Mouse (Mus musculus) macrophage (primary cell): ENCODE data around the gene Lin54. TPM values are rescaled to one million over a fixed set of nuclear protein-coding genes. Genes with fewer than 3 reads are reported as not detected.
A peak's percentile ranks its signal among the peaks of the same experiment; 100 is the strongest.
"Not testable (repeated sequence)": the region's sequence is repeated elsewhere in the genome, so short reads cannot be mapped to it uniquely, and the experiment has no call there.

Experiments
- H3K27ac ChIP-seq: fragments of 350-480 bp; formaldehyde crosslinking; 2 replicates; pipeline ENCODE4 v1.9.0; 2021
- H3K36me3 ChIP-seq: fragments of 350-480 bp; formaldehyde crosslinking; 2 replicates; pipeline ENCODE4 v1.9.0; 2021; ENCODE audit errors: inconsistent target
- H3K4me3 ChIP-seq: fragments of 350-480 bp; formaldehyde crosslinking; 2 replicates; pipeline ENCODE4 v1.9.0; 2021; ENCODE audit errors: inconsistent target
- H3K79me2 ChIP-seq: fragments of 350-480 bp; formaldehyde crosslinking; 2 replicates; pipeline ENCODE4 v1.9.0; 2021; ENCODE audit errors: inconsistent target
- WGBS: methylation state at CpG from one replicate; pipeline ENCODE4 v1.1.7; 2026; ENCODE audit warnings: inconsistent platforms; ENCODE audit not compliant: missing documents; 5-methylcytosine and 5-hydroxymethylcytosine counted together
- polyA plus RNA-seq: library from polyadenylated mRNA; stranded (reverse); fragments of 250-400 nt; gene quantifications from 3 replicates; pipeline ENCODE4 v1.2.4, GENCODE M21; 2018; ENCODE audit warnings: inconsistent platforms

Lin54 gene
- polyA plus RNA-seq, 1 experiment from 2014 or later = 11.2 TPM

- Histone ChIP-seq H3K36me3 (peaks cover 12% of the 10 kb centered on the region; the same call in 1 of the 2 replicates), H3K79me2 (peaks cover 22% of the 10 kb centered on the region; the same call in 1 of the 2 replicates), H3K27ac (no peak overlapping the region), H3K4me3 (no peak overlapping the region)
- WGBS = 100% methylated on average over 2 of the region's 2 CpGs
Measured at GRCm38 (mm10) chr5:100462374-100462773, 38.1 kb downstream of the Lin54 start.

GRCm38 (mm10) chr5:100461526-100461925, 38.9 kb downstream of the Lin54 start:
- Histone ChIP-seq H3K4me3 (no peak overlapping the region), H3K36me3 (peaks cover 12% of the 10 kb centered on the region; the same call in 1 of the 2 replicates), H3K79me2 (peaks cover 22% of the 10 kb centered on the region; the same call in 1 of the 2 replicates), H3K27ac (no peak overlapping the region)
- WGBS = 92% methylated on average over 9 of the region's 9 CpGs

- WGBS = 91% methylated on average over 5 of the region's 5 CpGs
- H3K36me3 ChIP-seq = peaks cover 12% of the 10 kb centered on the region; the same call in 1 of the 2 replicates
- H3K27ac ChIP-seq = no peak overlapping the region
- H3K79me2 ChIP-seq = peaks cover 13% of the 10 kb centered on the region; the same call in 1 of the 2 replicates
- no peak overlapping the region for H3K4me3 ChIP-seq
Measured at GRCm38 (mm10) chr5:100459468-100459867, 41.0 kb downstream of the Lin54 start.

GRCm38 (mm10) chr5:100451871-100452270, 48.6 kb downstream of the Lin54 start:
- no peak overlapping the region for H3K4me3 ChIP-seq
- H3K27ac ChIP-seq = no peak overlapping the region
- WGBS = 100% methylated on average over 2 of the region's 2 CpGs
- peaks cover 51% of the 10 kb centered on the region for H3K36me3 ChIP-seq
- no peaks in the 10 kb centered on the region for H3K79me2 ChIP-seq

- Histone ChIP-seq H3K36me3 (no peaks in the 10 kb centered on the region; the same call in 1 of the 2 replicates), H3K4me3 (no peak overlapping the region), H3K27ac (no peak overlapping the region), H3K79me2 (no peaks in the 10 kb centered on the region)
- over 99% methylated on average over 13 of the region's 14 CpGs for WGBS
Measured at GRCm38 (mm10) chr5:100438796-100439195, 61.6 kb downstream of the Lin54 start.

- 92% methylated on average over 5 of the region's 5 CpGs for WGBS
- H3K27ac ChIP-seq = no peak overlapping the region
- H3K4me3 ChIP-seq = no peak overlapping the region
- no peaks in the 10 kb centered on the region for H3K36me3 ChIP-seq
- no peaks in the 10 kb centered on the region for H3K79me2 ChIP-seq
Measured at GRCm38 (mm10) chr5:100437917-100438316, 62.5 kb downstream of the Lin54 start.

GRCm38 (mm10) chr5:100437086-100437485, 63.4 kb downstream of the Lin54 start:
- Histone ChIP-seq H3K79me2 (no peaks in the 10 kb centered on the region), H3K4me3 (no peak overlapping the region), H3K27ac (no peak overlapping the region), H3K36me3 (no peaks in the 10 kb centered on the region)
- 97% methylated on average over 4 of the region's 4 CpGs for WGBS

- H3K36me3 ChIP-seq = peaks cover 12% of the 10 kb centered on the region; the same call in 1 of the 2 replicates
- no peak overlapping the region for H3K27ac ChIP-seq
- H3K79me2 ChIP-seq = peaks cover 33% of the 10 kb centered on the region
- WGBS = 72% methylated on average over 2 of the region's 2 CpGs
- no peak overlapping the region for H3K4me3 ChIP-seq
Measured at GRCm38 (mm10) chr5:100430966-100431365, 69.5 kb downstream of the Lin54 start.

GRCm38 (mm10) chr5:100430076-100430390, 70.4 kb downstream of the Lin54 start:
- H3K27ac ChIP-seq = peak overlapping the region; percentile 73
- 3% methylated on average over 11 of the region's 11 CpGs for WGBS
- peaks cover 41% of the 10 kb centered on the region for H3K79me2 ChIP-seq
- H3K36me3 ChIP-seq = peaks cover 15% of the 10 kb centered on the region; the same call in 1 of the 2 replicates
- H3K4me3 ChIP-seq = peak overlapping the region; percentile 72

GRCm38 (mm10) chr5:100429344-100430075, 70.9 kb downstream of the Lin54 start:
- peaks cover 15% of the 10 kb centered on the region; the same call in 1 of the 2 replicates for H3K36me3 ChIP-seq
- H3K4me3 ChIP-seq = peak overlapping the region; percentile 72
- whole genome bisulfite sequencing = under 1% methylated on average over 52 of the region's 53 CpGs
- peak overlapping the region; percentile 73 for H3K27ac ChIP-seq
- H3K79me2 ChIP-seq = peaks cover 46% of the 10 kb centered on the region

- Histone ChIP-seq H3K27ac (peak overlapping the region; percentile 73), H3K36me3 (peaks cover 16% of the 10 kb centered on the region; the same call in 1 of the 2 replicates), H3K79me2 (peaks cover 53% of the 10 kb centered on the region), H3K4me3 (peak overlapping the region; percentile 72)
- WGBS = 0% methylated on average over 19 of the region's 20 CpGs
Measured at GRCm38 (mm10) chr5:100428734-100429343, 71.6 kb downstream of the Lin54 start.

- WGBS = 8% methylated on average over 4 of the region's 5 CpGs
- Histone ChIP-seq H3K79me2 (peaks cover 60% of the 10 kb centered on the region), H3K36me3 (peaks cover 21% of the 10 kb centered on the region; the same call in 1 of the 2 replicates), H3K27ac (no peak overlapping the region), H3K4me3 (peak overlapping the region; percentile 72)
Measured at GRCm38 (mm10) chr5:100428031-100428733, 72.3 kb downstream of the Lin54 start.

GRCm38 (mm10) chr5:100427276-100427675, 73.2 kb downstream of the Lin54 start:
- Histone ChIP-seq H3K36me3 (peaks cover 29% of the 10 kb centered on the region; the same call in 1 of the 2 replicates), H3K4me3 (no peak overlapping the region), H3K27ac (no peak overlapping the region), H3K79me2 (peaks cover 69% of the 10 kb centered on the region)
- 58% methylated on average over 7 of the region's 9 CpGs for WGBS

- not testable (repeated sequence) for H3K4me3 ChIP-seq, H3K27ac ChIP-seq
- WGBS = 93% methylated on average over 2 of the region's 2 CpGs
- peaks cover 32% of the 10 kb centered on the region; the same call in 1 of the 2 replicates for H3K36me3 ChIP-seq
- peaks cover 81% of the 10 kb centered on the region for H3K79me2 ChIP-seq
Measured at GRCm38 (mm10) chr5:100425823-100426222, 74.6 kb downstream of the Lin54 start.
